Mouse (Mus musculus): ENCODE measurements around the gene Ninj2.
"Not testable (repeated sequence)": the region's sequence is repeated elsewhere in the genome, so short reads cannot be mapped to it uniquely, and the experiment has no call there.

DNA sequence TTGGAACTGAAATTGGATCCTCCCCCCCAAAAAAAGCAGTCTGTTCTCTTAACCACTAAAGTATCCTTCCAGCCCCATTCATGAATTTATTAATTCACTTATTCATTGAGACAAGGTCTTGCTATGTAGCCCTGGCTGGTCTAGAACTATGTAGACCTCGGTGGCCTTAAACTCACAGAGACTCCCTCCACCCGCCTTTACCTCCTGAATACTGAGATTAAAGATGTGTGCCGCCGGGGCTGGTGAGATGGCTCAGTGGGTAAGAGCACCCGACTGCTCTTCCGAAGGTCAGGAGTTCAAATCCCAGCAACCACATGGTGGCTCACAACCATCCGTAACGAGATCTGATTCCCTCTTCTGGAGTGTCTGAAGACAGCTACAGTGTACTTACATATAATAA, 6.1 kb upstream of the Ninj2 start:
- TF ChIP-seq CTCF, EP300 (IDR thresholded peaks at IDR 0.05): not testable (repeated sequence)
